Mouse (Mus musculus): Measurements from ENCODE around the gene Man2b2. TPM values are rescaled to one million over a fixed set of nuclear protein-coding genes. Genes with fewer than 3 reads are reported as not detected.

Man2b2 gene
- polyA plus RNA-seq, 1 experiment = 29.2 TPM

- no peak overlapping the region for H3K4me3 ChIP-seq (replicated peaks; ENCODE audit: insufficient read depth, low read depth, low read length)
- WGBS = 80% methylated on average over 2 of the region's 2 CpGs
- DNase-seq = no peak
- no peak overlapping the region for H3K27ac ChIP-seq (ENCODE audit: insufficient read depth, low read length)
- H3K4me1 ChIP-seq (ENCODE audit: control insufficient read depth, insufficient read depth, low read length) = no peaks in the 10 kb centered on the region
- TF ChIP-seq POLR2A (IDR thresholded peaks at IDR 0.05; ENCODE audit: borderline replicate concordance, insufficient read depth, low read length) = no peak
- no peak for TF ChIP-seq CTCF (IDR thresholded peaks at IDR 0.05; ENCODE audit: borderline replicate concordance, insufficient read depth, low read depth, low read length)
- no peaks in the 10 kb centered on the region for H3K27me3 ChIP-seq (ENCODE audit: control insufficient read depth, insufficient read depth, low read length)
These were observed 50.9 kb downstream of the Man2b2 start for GRCm38 (mm10) chr5:36779512-36779911.

GRCm38 (mm10) chr5:36778901-36779300 lies 51.6 kb downstream of the Man2b2 start:
- Histone ChIP-seq H3K27ac (ENCODE audit: insufficient read depth, low read length) (no peak overlapping the region), H3K4me1 (ENCODE audit: control insufficient read depth, insufficient read depth, low read length) (no peaks in the 10 kb centered on the region), H3K4me3 (replicated peaks; ENCODE audit: insufficient read depth, low read depth, low read length) (no peak overlapping the region), H3K27me3 (ENCODE audit: control insufficient read depth, insufficient read depth, low read length) (no peaks in the 10 kb centered on the region)
- 82% methylated on average over 1 of the region's 2 CpGs for WGBS
- TF ChIP-seq CTCF (IDR thresholded peaks at IDR 0.05; ENCODE audit: borderline replicate concordance, insufficient read depth, low read depth, low read length) = no peak
- TF ChIP-seq POLR2A (IDR thresholded peaks at IDR 0.05; ENCODE audit: borderline replicate concordance, insufficient read depth, low read length) = no peak
- no peak for DNase-seq

GRCm38 (mm10) chr5:36777186-36777585 lies 53.3 kb downstream of the Man2b2 start:
- Histone ChIP-seq H3K27me3 (ENCODE audit: control insufficient read depth, insufficient read depth, low read length) (no peaks in the 10 kb centered on the region), H3K27ac (ENCODE audit: insufficient read depth, low read length) (no peak overlapping the region), H3K4me1 (ENCODE audit: control insufficient read depth, insufficient read depth, low read length) (no peaks in the 10 kb centered on the region), H3K4me3 (replicated peaks; ENCODE audit: insufficient read depth, low read depth, low read length) (no peak overlapping the region)
- no peak for TF ChIP-seq POLR2A (IDR thresholded peaks at IDR 0.05; ENCODE audit: borderline replicate concordance, insufficient read depth, low read length)
- no peak for TF ChIP-seq CTCF (IDR thresholded peaks at IDR 0.05; ENCODE audit: borderline replicate concordance, insufficient read depth, low read depth, low read length)
- WGBS = 7% methylated on average over 2 of the region's 2 CpGs
- DNase-seq = no peak

- WGBS = 52% methylated on average over 9 of the region's 9 CpGs
- no peaks in the 10 kb centered on the region for H3K4me1 ChIP-seq (ENCODE audit: control insufficient read depth, insufficient read depth, low read length)
- no peak for DNase-seq
- H3K27me3 ChIP-seq (ENCODE audit: control insufficient read depth, insufficient read depth, low read length) = no peaks in the 10 kb centered on the region
- H3K27ac ChIP-seq (ENCODE audit: insufficient read depth, low read length) = no peak overlapping the region
- H3K4me3 ChIP-seq (replicated peaks; ENCODE audit: insufficient read depth, low read depth, low read length) = no peak overlapping the region
- TF ChIP-seq CTCF (IDR thresholded peaks at IDR 0.05; ENCODE audit: borderline replicate concordance, insufficient read depth, low read depth, low read length) = no peak
- TF ChIP-seq POLR2A (IDR thresholded peaks at IDR 0.05; ENCODE audit: borderline replicate concordance, insufficient read depth, low read length) = no peak
These were observed 54.4 kb downstream of the Man2b2 start for GRCm38 (mm10) chr5:36776021-36776575.

GRCm38 (mm10) chr5:36775317-36775716 lies 55.1 kb downstream of the Man2b2 start:
- Histone ChIP-seq H3K27me3 (ENCODE audit: control insufficient read depth, insufficient read depth, low read length) (no peaks in the 10 kb centered on the region), H3K4me1 (ENCODE audit: control insufficient read depth, insufficient read depth, low read length) (no peaks in the 10 kb centered on the region), H3K4me3 (replicated peaks; ENCODE audit: insufficient read depth, low read depth, low read length) (no peak overlapping the region), H3K27ac (ENCODE audit: insufficient read depth, low read length) (no peak overlapping the region)
- DNase-seq = no peak
- TF ChIP-seq POLR2A (IDR thresholded peaks at IDR 0.05; ENCODE audit: borderline replicate concordance, insufficient read depth, low read length) (no peak), CTCF (IDR thresholded peaks at IDR 0.05; ENCODE audit: borderline replicate concordance, insufficient read depth, low read depth, low read length) (no peak)
- WGBS = 90% methylated on average over 2 of the region's 2 CpGs

GRCm38 (mm10) chr5:36772586-36772985 lies 57.9 kb downstream of the Man2b2 start:
- 81% methylated on average over 5 of the region's 5 CpGs for WGBS
- Histone ChIP-seq H3K4me3 (replicated peaks; ENCODE audit: insufficient read depth, low read depth, low read length) (no peak overlapping the region), H3K27me3 (ENCODE audit: control insufficient read depth, insufficient read depth, low read length) (no peaks in the 10 kb centered on the region), H3K4me1 (ENCODE audit: control insufficient read depth, insufficient read depth, low read length) (peaks cover 5% of the 10 kb centered on the region; the same call in 1 of the 2 replicates), H3K27ac (ENCODE audit: insufficient read depth, low read length) (no peak overlapping the region)
- TF ChIP-seq CTCF (IDR thresholded peaks at IDR 0.05; ENCODE audit: borderline replicate concordance, insufficient read depth, low read depth, low read length) = no peak
- TF ChIP-seq POLR2A (IDR thresholded peaks at IDR 0.05; ENCODE audit: borderline replicate concordance, insufficient read depth, low read length) = no peak
- DNase-seq = no peak

- DNase-seq = no peak
- 81% methylated on average over 3 of the region's 3 CpGs for WGBS
- no peak for TF ChIP-seq POLR2A (IDR thresholded peaks at IDR 0.05; ENCODE audit: borderline replicate concordance, insufficient read depth, low read length)
- TF ChIP-seq CTCF (IDR thresholded peaks at IDR 0.05; ENCODE audit: borderline replicate concordance, insufficient read depth, low read depth, low read length) = no peak
These were observed 60.9 kb downstream of the Man2b2 start for GRCm38 (mm10) chr5:36769603-36770002.

GRCm38 (mm10) chr5:36766958-36767703 lies 63.3 kb downstream of the Man2b2 start:
- Histone ChIP-seq H3K27me3 (ENCODE audit: control insufficient read depth, insufficient read depth, low read length) (no peaks in the 10 kb centered on the region), H3K4me1 (ENCODE audit: control insufficient read depth, insufficient read depth, low read length) (peaks cover 15% of the 10 kb centered on the region), H3K4me3 (replicated peaks; ENCODE audit: insufficient read depth, low read depth, low read length) (no peak overlapping the region), H3K27ac (ENCODE audit: insufficient read depth, low read length) (peak overlapping the region; percentile 78)
- DNase-seq = peak; percentile 60 to 61
- WGBS = 20% methylated on average over 9 of the region's 10 CpGs
- TF ChIP-seq CTCF (IDR thresholded peaks at IDR 0.05; ENCODE audit: borderline replicate concordance, insufficient read depth, low read depth, low read length) = no peak
- peak; percentile 49; the same call in 1 of the 2 replicates for TF ChIP-seq POLR2A (IDR thresholded peaks at IDR 0.05; ENCODE audit: borderline replicate concordance, insufficient read depth, low read length)

More at GRCm38 (mm10) chr5:36769603-36770002, 60.9 kb downstream of the Man2b2 start:
- peaks cover 12% of the 10 kb centered on the region for H3K4me1 ChIP-seq (ENCODE audit: control insufficient read depth, insufficient read depth, low read length)
- no peak overlapping the region for H3K4me3 ChIP-seq (replicated peaks; ENCODE audit: insufficient read depth, low read depth, low read length)
- H3K27me3 ChIP-seq (ENCODE audit: control insufficient read depth, insufficient read depth, low read length) = no peaks in the 10 kb centered on the region
- H3K27ac ChIP-seq (ENCODE audit: insufficient read depth, low read length) = no peak overlapping the region
